Mouse (Mus musculus) heart, embryonic 14.5 days (tissue): ENCODE measurements around the gene Fbxl19. TPM values are rescaled to one million over a fixed set of nuclear protein-coding genes. Genes with fewer than 3 reads are reported as not detected.

Experiments used
- ATAC-seq: fragments of 200-750 bp; cut with Nextera tagmentation; 2 replicates; pipeline ENCODE4 v1.8.0; 2017; ENCODE audit warnings: low read depth, moderate TSS enrichment; ENCODE audit not compliant: insufficient number of reproducible peaks, insufficient read depth, low FRiP score
- H3K27ac ChIP-seq, 2 experiments: fragments of 200-500 bp in 1 of 2; fragments of 300-500 bp in 1 of 2; sonication (generic) in 1 of 2; replicated peaks in 1 of 2; 2 replicates each; pipeline ENCODE4 v1.5.1; 2012 to 2014; ENCODE audit warnings: low read depth in 2 of 2, low read length in 2 of 2, control low read depth in 1 of 2, mild to moderate bottlenecking in 1 of 2, mixed read lengths in 1 of 2; ENCODE audit not compliant: control insufficient read depth in 1 of 2, insufficient read depth in 1 of 2
- H3K27me3 ChIP-seq: fragments of 300-500 bp; sonication (generic); 2 replicates; pipeline ENCODE4 v1.6.1; 2014; ENCODE audit warnings: mild to moderate bottlenecking, low read length, control low read depth; ENCODE audit not compliant: control insufficient read depth, insufficient read depth
- H3K36me3 ChIP-seq: fragments of 300-500 bp; sonication (generic); 2 replicates; pipeline ENCODE4 v1.6.1; 2014; ENCODE audit warnings: mild to moderate bottlenecking, control low read depth, low read length, mixed read lengths; ENCODE audit not compliant: control insufficient read depth, insufficient read depth
- H3K4me1 ChIP-seq, 2 experiments: fragments of 200-500 bp in 1 of 2; fragments of 300-500 bp in 1 of 2; sonication (generic) in 1 of 2; 2 replicates each; pipeline ENCODE4 v1.6.1; 2012 to 2014; ENCODE audit warnings: low read length in 2 of 2, control low read depth in 1 of 2, mixed read lengths in 1 of 2; ENCODE audit not compliant: control insufficient read depth in 2 of 2, insufficient read depth in 2 of 2
- H3K4me2 ChIP-seq: fragments of 300-500 bp; sonication (generic); 2 replicates; pipeline ENCODE4 v1.6.1; 2014; ENCODE audit warnings: mild to moderate bottlenecking, low read length
- H3K4me3 ChIP-seq, 2 experiments: fragments of 200-500 bp in 1 of 2; fragments of 300-500 bp in 1 of 2; sonication (generic) in 1 of 2; 2 replicates each; pipeline ENCODE4 v1.5.1; 2012 to 2014; ENCODE audit warnings: low read length in 2 of 2, mild to moderate bottlenecking in 2 of 2, control low read depth in 1 of 2, low read depth in 1 of 2, moderate library complexity in 1 of 2; ENCODE audit not compliant: control insufficient read depth in 1 of 2, insufficient read depth in 1 of 2
- H3K9ac ChIP-seq: fragments of 300-500 bp; sonication (generic); 2 replicates; pipeline ENCODE4 v1.6.1; 2014; ENCODE audit warnings: mild to moderate bottlenecking, low read length
- H3K9me3 ChIP-seq: fragments of 300-500 bp; sonication (generic); 2 replicates; pipeline ENCODE4 v1.6.1; 2016; ENCODE audit warnings: low read length, control low read depth; ENCODE audit not compliant: control insufficient read depth
- whole genome bisulfite sequencing: fragments of 180-500 bp; shearing (Covaris S2); extraction: QIAGEN DNeasy Blood & Tissue Kit; methylation state at CpG from one replicate; pipeline ENCODE4 v1.1.7; 2014; 5-methylcytosine and 5-hydroxymethylcytosine counted together
- polyA plus RNA-seq: library from polyadenylated mRNA; unstranded; fragments of >200 nt; fragmentation: Nextera tagmentation; extraction: Ambion mirVana; gene quantifications from 2 replicates; pipeline ENCODE4 v1.2.1, GENCODE M21; 2014

Fbxl19 gene
- polyA plus RNA-seq, 1 experiment from 2014 or later, result 1.5 TPM

DNA sequence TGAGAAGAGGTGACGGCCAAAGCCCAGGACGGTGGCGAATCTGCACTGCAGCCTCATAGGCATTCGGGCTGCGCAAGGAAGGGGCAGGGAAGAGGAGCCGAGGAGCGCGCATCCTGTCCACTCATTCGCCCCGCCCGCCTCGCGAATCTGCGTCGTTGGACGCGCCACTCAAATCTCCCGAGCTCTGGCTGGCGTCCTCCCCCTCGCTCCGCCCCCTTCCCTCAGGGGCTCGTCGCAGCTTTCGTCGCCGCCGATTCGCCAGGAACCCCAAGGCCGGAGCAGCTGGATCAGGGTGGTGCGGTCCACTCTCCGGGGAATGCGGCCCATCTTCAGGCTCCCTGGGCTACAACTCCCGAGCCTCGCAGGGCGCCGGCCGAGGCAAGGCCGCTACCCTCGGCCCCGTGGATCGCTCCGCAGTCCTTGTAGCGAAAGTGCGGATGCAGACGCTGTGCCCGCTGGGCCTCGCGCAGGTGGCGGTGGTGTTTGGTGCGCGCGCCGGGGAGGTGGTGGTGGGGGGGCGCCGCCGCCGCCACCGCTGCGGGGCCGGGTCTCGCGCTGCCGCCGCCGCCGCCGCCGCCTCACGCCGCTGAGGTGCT lies 32.6 kb downstream of the Fbxl19 start:
- peak; percentile 89 for ATAC-seq
- H3K9me3 ChIP-seq, result no peaks in the 10 kb centered on the region
- H3K4me3 ChIP-seq, result peak overlapping the region; percentile 85 to 92
- peaks cover 35% of the 10 kb centered on the region for H3K36me3 ChIP-seq
- WGBS, result under 1% methylated on average over 67 of the region's 70 CpGs
- H3K9ac ChIP-seq, result peak overlapping the region; percentile 96
- peak overlapping the region; percentile 87 for H3K4me2 ChIP-seq
- peaks cover 4 to 9% of the 10 kb centered on the region in 2 experiments; a peak in 3 of 4 replicates for H3K4me1 ChIP-seq
- no peaks in the 10 kb centered on the region for H3K27me3 ChIP-seq
- H3K27ac ChIP-seq, result peak overlapping the region; percentile 92 to 99

DNA sequence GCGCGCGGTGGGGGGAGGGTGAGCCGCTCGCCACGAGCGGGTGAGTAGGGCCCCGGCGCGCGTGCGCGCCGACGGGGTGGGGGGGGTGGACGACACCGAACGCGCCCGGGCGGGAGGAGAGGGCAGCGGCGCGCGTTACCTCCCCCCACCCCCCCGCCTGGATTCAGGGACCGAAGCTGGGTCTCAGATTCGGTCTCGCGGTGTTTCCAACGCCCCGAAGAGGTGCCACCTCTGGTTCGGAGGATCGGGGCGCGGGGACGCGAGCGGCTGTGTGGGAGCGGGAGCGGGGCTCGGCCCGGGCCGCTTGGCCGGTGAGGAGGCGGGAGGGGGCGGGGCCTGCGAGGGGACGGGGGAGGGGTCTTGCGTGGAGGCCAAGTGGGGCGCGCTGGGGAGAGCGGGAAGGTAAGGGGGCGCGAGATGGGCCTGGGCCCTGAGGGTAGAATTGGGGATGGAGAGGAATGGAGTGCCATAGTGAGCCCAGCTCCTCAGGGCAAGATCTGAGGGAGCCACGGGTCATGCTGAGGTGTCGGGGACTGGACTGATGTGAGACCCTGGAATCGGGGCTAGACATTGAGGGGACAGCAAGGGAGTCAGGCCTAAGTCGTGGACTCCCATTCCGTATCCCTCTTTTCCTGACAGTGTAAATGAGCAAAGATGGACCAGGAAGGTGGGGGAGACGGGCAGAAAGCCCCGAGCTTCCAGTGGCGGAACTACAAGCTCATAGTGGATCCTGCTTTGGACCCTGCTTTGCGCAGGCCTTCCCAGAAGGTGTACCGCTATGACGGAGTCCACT lies 33.3 kb downstream of the Fbxl19 start:
- Histone ChIP-seq H3K4me2 (peak overlapping the region; percentile 87), H3K4me3 (peak overlapping the region; percentile 85 to 92), H3K27ac (peak overlapping the region; percentile 70 to 99), H3K9ac (peak overlapping the region; percentile 96), H3K9me3 (no peaks in the 10 kb centered on the region), H3K27me3 (no peaks in the 10 kb centered on the region), H3K4me1 (peaks cover 4 to 9% of the 10 kb centered on the region in 2 experiments; a peak in 3 of 4 replicates), H3K36me3 (peaks cover 42% of the 10 kb centered on the region)
- peak; percentile 60 for ATAC-seq
- WGBS, result 2% methylated on average over 54 of the region's 66 CpGs

DNA sequence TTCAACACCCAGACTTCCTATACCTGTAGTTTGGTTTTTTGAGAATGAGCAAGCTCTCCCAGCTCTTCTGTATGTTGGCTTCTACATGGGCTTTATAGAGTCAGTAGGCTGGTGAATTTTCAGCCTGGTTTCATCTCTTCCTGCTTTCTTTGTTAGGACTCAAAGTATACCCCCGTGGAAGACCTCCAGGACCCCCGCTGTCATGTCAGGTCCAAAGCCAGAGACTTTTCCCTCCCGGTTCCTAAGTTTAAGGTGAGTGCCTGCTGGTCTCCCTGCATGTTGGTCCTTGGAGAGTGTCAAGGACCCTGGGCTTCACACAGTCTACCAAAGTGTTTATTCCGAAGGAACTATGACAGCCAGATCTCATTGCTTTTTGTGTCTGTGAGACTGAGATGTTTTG lies 34.0 kb downstream of the Fbxl19 start:
- H3K9me3 ChIP-seq, result no peaks in the 10 kb centered on the region
- 81% methylated on average over 4 of the region's 4 CpGs for WGBS
- H3K4me2 ChIP-seq, result peak overlapping the region; percentile 87
- no peak overlapping the region for H3K27ac ChIP-seq
- peaks cover 4 to 9% of the 10 kb centered on the region in 2 experiments; a peak in 3 of 4 replicates for H3K4me1 ChIP-seq
- no peaks in the 10 kb centered on the region for H3K27me3 ChIP-seq
- H3K4me3 ChIP-seq, result peak overlapping the region; percentile 85 to 92
- ATAC-seq, result no peak
- H3K36me3 ChIP-seq, result peaks cover 47% of the 10 kb centered on the region
- peak overlapping the region; percentile 96 for H3K9ac ChIP-seq

DNA sequence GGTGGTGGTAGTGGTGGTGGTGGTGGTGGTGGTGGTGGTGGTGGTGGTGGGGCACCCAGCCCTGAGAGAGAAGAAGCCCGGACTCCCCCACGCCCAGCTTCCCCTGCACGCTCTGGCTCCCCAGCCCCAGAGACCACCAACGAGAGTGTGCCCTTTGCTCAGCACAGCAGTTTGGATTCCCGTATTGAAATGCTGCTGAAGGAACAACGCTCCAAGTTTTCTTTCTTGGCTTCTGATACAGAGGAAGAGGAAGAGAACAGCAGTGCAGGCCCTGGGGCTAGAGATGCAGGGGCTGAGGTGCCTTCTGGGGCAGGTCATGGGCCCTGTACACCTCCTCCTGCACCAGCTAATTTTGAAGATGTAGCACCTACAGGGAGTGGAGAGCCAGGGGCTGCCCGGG lies 41.0 kb downstream of the Fbxl19 start, which contains the start of gene Gm49388:
Gm49388 (plus strand) TSS at position 301 of the 400 bp plus-strand sequence.
- H3K4me3 ChIP-seq, result no peak within 1 kb of the TSS
- no peak within 1 kb of the TSS for H3K27ac ChIP-seq
- H3K27me3 ChIP-seq, result no peaks in the 10 kb centered on the region
- 95% methylated on average over 7 of the region's 7 CpGs for WGBS
- peaks cover 98% of the 10 kb centered on the region for H3K36me3 ChIP-seq
- H3K9ac ChIP-seq, result no peak within 1 kb of the TSS
- H3K9me3 ChIP-seq, result no peaks in the 10 kb centered on the region
- H3K4me2 ChIP-seq, result no peak within 1 kb of the TSS
- ATAC-seq, result no peak; the same call in 1 of the 2 replicates
- H3K4me1 ChIP-seq, result no peaks in the 10 kb centered on the region

DNA sequence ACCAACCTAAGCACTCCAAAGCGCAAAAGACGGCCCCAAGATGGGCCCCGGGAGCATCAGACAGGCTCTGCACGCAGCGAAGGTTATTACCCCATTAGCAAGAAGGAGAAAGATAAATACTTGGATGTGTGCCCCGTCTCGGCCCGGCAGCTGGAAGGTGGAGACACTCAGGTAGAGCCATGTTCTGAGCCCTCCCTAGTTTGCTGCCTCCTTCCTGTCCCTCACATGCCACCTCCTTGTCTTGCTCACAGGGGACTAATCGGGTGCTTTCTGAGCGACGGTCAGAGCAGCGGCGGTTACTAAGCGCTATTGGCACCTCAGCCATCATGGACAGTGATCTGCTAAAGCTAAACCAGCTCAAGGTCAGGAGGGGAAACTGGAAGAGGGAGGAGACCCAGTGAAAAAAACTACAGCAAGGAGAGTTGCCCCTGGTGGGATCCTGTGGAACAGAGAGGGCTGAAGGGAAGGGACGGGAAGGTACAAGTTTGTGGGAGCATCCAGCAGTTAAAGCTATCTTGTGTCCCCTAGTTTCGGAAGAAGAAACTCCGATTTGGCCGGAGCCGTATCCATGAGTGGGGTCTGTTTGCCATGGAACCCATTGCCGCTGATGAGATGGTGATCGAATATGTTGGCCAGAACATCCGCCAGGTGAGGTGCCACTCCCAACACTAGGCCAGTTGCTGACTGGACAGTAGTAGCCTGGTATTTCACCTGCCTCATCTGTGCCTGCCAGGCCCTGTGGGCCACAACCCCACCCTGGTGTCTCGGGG lies 52.9 kb downstream of the Fbxl19 start:
- ATAC-seq, result no peak
- Histone ChIP-seq H3K4me1 (peaks cover 2 to 5% of the 10 kb centered on the region in 2 experiments; a peak in 1 of 4 replicates), H3K4me2 (no peak overlapping the region), H3K9me3 (no peaks in the 10 kb centered on the region), H3K27ac (no peak overlapping the region), H3K27me3 (no peaks in the 10 kb centered on the region), H3K9ac (no peak overlapping the region), H3K4me3 (no peak overlapping the region), H3K36me3 (peaks cover 83% of the 10 kb centered on the region)
- 91% methylated on average over 23 of the region's 23 CpGs for WGBS

DNA sequence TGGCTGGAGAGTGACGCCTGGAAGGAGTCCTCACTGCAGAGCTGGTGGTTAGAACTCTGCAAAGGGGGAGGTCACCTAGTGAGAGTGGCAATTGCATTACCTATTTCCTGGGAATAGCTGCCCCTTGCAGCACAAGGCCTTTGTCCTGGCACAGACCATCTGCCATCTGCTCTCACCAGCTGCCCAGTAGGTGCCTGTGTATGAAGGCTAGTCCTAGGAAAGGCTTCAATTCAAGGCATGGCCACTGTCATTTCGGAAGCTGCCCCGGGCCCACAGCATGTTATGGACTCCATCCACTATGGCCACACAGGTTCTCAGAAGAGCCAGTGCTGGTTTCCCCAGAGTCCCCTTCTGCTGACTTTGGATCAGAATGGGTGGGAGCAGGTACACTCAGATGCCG lies 54.2 kb downstream of the Fbxl19 start:
- Histone ChIP-seq H3K4me2 (no peak overlapping the region), H3K9me3 (no peaks in the 10 kb centered on the region), H3K36me3 (peaks cover 75% of the 10 kb centered on the region), H3K27ac (no peak overlapping the region), H3K27me3 (no peaks in the 10 kb centered on the region), H3K4me1 (peaks cover 2 to 5% of the 10 kb centered on the region in 2 experiments; a peak in 1 of 4 replicates), H3K9ac (no peak overlapping the region), H3K4me3 (no peak overlapping the region)
- ATAC-seq, result no peak
- WGBS, result 92% methylated on average over 4 of the region's 4 CpGs

DNA sequence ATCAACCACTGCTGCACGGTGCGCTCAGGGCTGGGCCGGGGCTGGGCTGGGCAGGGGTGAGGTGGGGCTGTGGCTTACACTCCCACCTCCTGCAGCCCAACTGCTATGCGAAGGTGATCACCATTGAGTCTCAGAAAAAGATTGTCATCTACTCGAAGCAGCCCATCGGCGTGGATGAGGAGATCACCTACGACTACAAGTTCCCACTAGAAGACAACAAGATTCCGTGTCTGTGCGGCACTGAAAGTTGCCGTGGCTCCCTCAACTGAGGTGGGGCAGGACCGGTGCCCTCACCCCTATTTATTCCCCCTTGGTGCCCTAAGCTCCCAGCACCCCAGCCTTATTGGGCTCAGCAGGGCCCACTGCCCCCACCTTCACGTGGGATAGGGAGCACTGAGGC lies 54.9 kb downstream of the Fbxl19 start:
- H3K27ac ChIP-seq, result no peak overlapping the region
- peaks cover 69% of the 10 kb centered on the region for H3K36me3 ChIP-seq
- H3K27me3 ChIP-seq, result no peaks in the 10 kb centered on the region
- H3K9me3 ChIP-seq, result no peaks in the 10 kb centered on the region
- peaks cover 2 to 5% of the 10 kb centered on the region in 2 experiments; a peak in 1 of 4 replicates for H3K4me1 ChIP-seq
- ATAC-seq, result no peak
- no peak overlapping the region for H3K4me3 ChIP-seq
- 93% methylated on average over 13 of the region's 13 CpGs for WGBS
- no peak overlapping the region for H3K4me2 ChIP-seq
- H3K9ac ChIP-seq, result no peak overlapping the region
